Mouse (Mus musculus) neural tube, embryonic 11.5 days (tissue): Measurements from ENCODE around the gene Plaur. TPM values are rescaled to one million over a fixed set of nuclear protein-coding genes. Genes with fewer than 3 reads are reported as not detected.
A peak's percentile ranks its signal among the peaks of the same experiment; 100 is the strongest.

Experiments
- ATAC-seq: fragments of 200-750 bp; cut with Nextera tagmentation; 2 replicates; pipeline ENCODE4 v1.8.0; 2017; ENCODE audit warnings: moderate number of reproducible peaks, mild to moderate bottlenecking, moderate TSS enrichment, moderate library complexity; ENCODE audit not compliant: insufficient read depth, low FRiP score, low TSS enrichment
- DNase-seq: peaks from one replicate; pipeline ENCODE4 v3.0.0-alpha.2; 2015; ENCODE audit warnings: low spot score
- H3K27ac ChIP-seq: fragments of 300-500 bp; sonication (generic); 2 replicates; pipeline ENCODE4 v1.5.1; 2014; ENCODE audit warnings: low read depth, mild to moderate bottlenecking, low read length
- H3K27me3 ChIP-seq: fragments of 300-500 bp; sonication (generic); 2 replicates; pipeline ENCODE4 v1.6.1; 2014; ENCODE audit warnings: mild to moderate bottlenecking, low read length, mixed read lengths; ENCODE audit not compliant: control insufficient read depth, insufficient read depth
- H3K36me3 ChIP-seq: fragments of 300-500 bp; sonication (generic); 2 replicates; pipeline ENCODE4 v1.6.1; 2014; ENCODE audit warnings: mild to moderate bottlenecking, low read length, moderate library complexity, mixed read lengths; ENCODE audit not compliant: control insufficient read depth, insufficient read depth
- H3K4me1 ChIP-seq: fragments of 300-500 bp; sonication (generic); 2 replicates; pipeline ENCODE4 v1.6.1; 2014; ENCODE audit warnings: low read length, mixed read lengths; ENCODE audit not compliant: control insufficient read depth, insufficient read depth
- H3K4me2 ChIP-seq: fragments of 300-500 bp; sonication (generic); 2 replicates; pipeline ENCODE4 v1.6.1; 2014; ENCODE audit warnings: low read depth, mild to moderate bottlenecking, moderate library complexity
- H3K4me3 ChIP-seq: fragments of 300-500 bp; sonication (generic); 2 replicates; pipeline ENCODE4 v1.5.1; 2014; ENCODE audit warnings: low read depth, low read length
- H3K9ac ChIP-seq: fragments of 300-500 bp; sonication (generic); 2 replicates; pipeline ENCODE4 v1.6.1; 2014; ENCODE audit warnings: mild to moderate bottlenecking, low read length
- H3K9me3 ChIP-seq: fragments of 300-500 bp; sonication (generic); 2 replicates; pipeline ENCODE4 v1.6.1; 2016; ENCODE audit warnings: low read length; ENCODE audit not compliant: control insufficient read depth
- WGBS: fragments of 180-500 bp; shearing (Covaris S2); extraction: QIAGEN DNeasy Blood & Tissue Kit; methylation state at CpG from one replicate; pipeline ENCODE4 v1.1.7; 2014; 5-methylcytosine and 5-hydroxymethylcytosine counted together
- polyA plus RNA-seq: library from polyadenylated mRNA; unstranded; fragments of >200 nt; fragmentation: Nextera tagmentation; extraction: Ambion mirVana; gene quantifications from 2 replicates; pipeline ENCODE4 v1.2.1, GENCODE M21; 2014

Plaur gene
- polyA plus RNA-seq, 1 experiment from 2014 or later, result 1.5 TPM

GRCm38 (mm10) chr7:24469126-24469525 is 6.8 kb downstream of the Plaur start:
- no peaks in the 10 kb centered on the region for H3K27me3 ChIP-seq
- no peak overlapping the region for H3K4me2 ChIP-seq
- no peaks in the 10 kb centered on the region for H3K36me3 ChIP-seq
- no peaks in the 10 kb centered on the region for H3K4me1 ChIP-seq
- H3K9me3 ChIP-seq, result 0 out of 2 replicates have a peak, but pooled peaks cover 3% of the 10 kb centered on the region
- no peak overlapping the region for H3K9ac ChIP-seq
- DNase-seq (no peak), ATAC-seq (no peak)
- no peak overlapping the region for H3K4me3 ChIP-seq
- WGBS, result 92% methylated on average over 3 of the region's 3 CpGs
- H3K27ac ChIP-seq, result no peak overlapping the region

GRCm38 (mm10) chr7:24470356-24470755 is 8.1 kb downstream of the Plaur start:
- DNase-seq (no peak), ATAC-seq (no peak)
- Histone ChIP-seq H3K27ac (no peak overlapping the region), H3K4me2 (no peak overlapping the region), H3K9ac (no peak overlapping the region), H3K36me3 (no peaks in the 10 kb centered on the region), H3K27me3 (no peaks in the 10 kb centered on the region), H3K4me1 (no peaks in the 10 kb centered on the region), H3K4me3 (no peak overlapping the region), H3K9me3 (0 out of 2 replicates have a peak, but pooled peaks cover 3% of the 10 kb centered on the region)
- WGBS, result 92% methylated on average over 7 of the region's 7 CpGs

DNA sequence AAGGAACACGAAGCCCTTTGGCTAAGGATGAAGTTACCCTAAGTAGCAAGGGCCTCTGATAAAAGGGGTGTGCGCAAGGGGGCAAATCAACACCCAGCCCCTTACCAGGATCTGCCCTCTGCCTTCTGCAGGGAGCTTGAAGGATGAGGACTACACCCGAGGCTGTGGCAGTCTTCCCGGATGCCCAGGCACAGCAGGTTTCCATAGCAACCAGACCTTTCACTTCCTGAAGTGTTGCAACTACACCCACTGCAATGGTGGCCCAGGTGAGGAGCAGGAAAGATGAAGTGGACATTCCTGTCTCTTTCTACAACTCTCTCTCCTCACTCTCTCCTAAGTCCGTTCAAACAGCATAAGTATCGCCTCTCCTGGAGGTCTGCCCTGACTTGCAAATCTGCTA is 10.2 kb downstream of the Plaur start:
- Histone ChIP-seq H3K4me3 (no peak overlapping the region), H3K9ac (no peak overlapping the region), H3K27me3 (no peaks in the 10 kb centered on the region), H3K4me2 (no peak overlapping the region), H3K9me3 (0 out of 2 replicates have a peak, but pooled peaks cover 3% of the 10 kb centered on the region), H3K36me3 (no peaks in the 10 kb centered on the region), H3K27ac (no peak overlapping the region), H3K4me1 (no peaks in the 10 kb centered on the region)
- 87% methylated on average over 6 of the region's 6 CpGs for WGBS
- ATAC-seq (no peak), DNase-seq (no peak)

- ATAC-seq (no peak), DNase-seq (no peak)
- H3K27me3 ChIP-seq, result no peaks in the 10 kb centered on the region
- H3K4me3 ChIP-seq, result no peak overlapping the region
- 75% methylated on average over 7 of the region's 7 CpGs for WGBS
- no peaks in the 10 kb centered on the region for H3K4me1 ChIP-seq
- H3K36me3 ChIP-seq, result no peaks in the 10 kb centered on the region
- no peak overlapping the region for H3K4me2 ChIP-seq
- no peak overlapping the region for H3K27ac ChIP-seq
- H3K9ac ChIP-seq, result no peak overlapping the region
- 0 out of 2 replicates have a peak, but pooled peaks cover 3% of the 10 kb centered on the region for H3K9me3 ChIP-seq
Observed at GRCm38 (mm10) chr7:24472937-24473336, 10.7 kb downstream of the Plaur start.

DNA sequence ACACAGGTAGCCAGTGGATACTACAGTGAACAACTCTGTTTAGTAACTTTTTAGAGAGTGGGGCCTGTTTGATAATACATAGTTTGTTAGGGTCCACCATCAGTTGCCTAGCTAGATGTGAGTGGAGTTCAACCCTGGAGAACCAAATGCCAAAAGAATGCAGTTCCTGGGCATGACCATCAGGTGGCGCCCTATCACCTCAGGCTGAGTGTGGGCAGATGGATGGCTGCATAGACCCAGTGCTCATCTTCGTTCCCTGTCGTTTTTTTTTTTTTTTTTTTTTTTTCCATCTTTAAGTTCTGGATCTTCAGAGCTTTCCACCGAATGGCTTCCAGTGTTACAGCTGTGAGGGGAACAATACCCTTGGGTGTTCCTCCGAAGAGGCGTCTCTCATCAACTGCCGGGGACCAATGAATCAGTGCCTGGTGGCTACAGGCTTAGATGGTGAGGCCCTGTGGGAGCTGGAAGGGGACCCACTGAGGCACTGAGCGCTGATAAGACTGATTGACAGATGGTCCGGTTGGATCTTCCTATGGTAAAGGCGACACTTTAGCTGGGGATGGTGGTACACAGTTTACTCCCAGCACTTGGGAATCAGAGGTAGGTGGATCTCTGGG is 11.7 kb downstream of the Plaur start:
- H3K27me3 ChIP-seq, result no peaks in the 10 kb centered on the region
- H3K4me2 ChIP-seq, result no peak overlapping the region
- H3K9ac ChIP-seq, result no peak overlapping the region
- H3K36me3 ChIP-seq, result no peaks in the 10 kb centered on the region
- 0 out of 2 replicates have a peak, but pooled peaks cover 3% of the 10 kb centered on the region for H3K9me3 ChIP-seq
- H3K4me3 ChIP-seq, result no peak overlapping the region
- peak; percentile 45 for DNase-seq
- H3K4me1 ChIP-seq, result no peaks in the 10 kb centered on the region
- H3K27ac ChIP-seq, result no peak overlapping the region
- 54% methylated on average over 10 of the region's 10 CpGs for WGBS
- ATAC-seq, result 0 out of 2 replicates have a peak, but pooled peaks have one; percentile 45

DNA sequence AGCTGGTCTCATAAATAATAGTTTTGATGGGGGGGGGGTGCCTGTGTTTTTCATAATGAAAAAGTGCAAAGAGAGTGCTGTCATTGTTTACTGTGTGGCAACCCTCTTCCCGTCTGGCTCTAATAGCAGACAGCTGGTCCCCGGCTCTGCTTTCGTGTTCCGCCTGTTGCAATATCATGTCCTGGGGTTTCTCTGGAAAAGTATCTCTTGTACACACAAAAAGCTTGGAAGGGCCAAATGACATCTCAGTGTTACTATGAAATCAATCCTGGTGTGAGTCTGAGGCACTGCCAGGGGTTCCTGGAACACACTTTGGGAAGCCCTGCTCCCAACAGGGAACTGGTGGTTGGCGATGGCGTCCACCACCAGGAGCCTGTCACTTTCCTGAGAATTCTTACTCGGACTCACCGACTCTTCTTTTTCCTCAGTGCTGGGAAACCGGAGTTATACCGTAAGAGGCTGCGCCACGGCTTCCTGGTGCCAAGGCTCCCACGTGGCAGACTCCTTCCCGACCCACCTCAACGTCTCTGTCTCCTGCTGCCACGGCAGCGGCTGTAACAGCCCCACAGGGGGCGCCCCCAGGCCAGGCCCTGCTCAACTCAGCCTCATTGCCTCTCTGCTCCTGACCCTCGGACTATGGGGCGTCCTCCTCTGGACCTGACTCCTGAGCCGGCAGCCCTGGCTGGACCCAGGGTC is 12.7 kb downstream of the Plaur start:
- Histone ChIP-seq H3K4me1 (no peaks in the 10 kb centered on the region), H3K4me2 (no peak overlapping the region), H3K9ac (no peak overlapping the region), H3K27ac (no peak overlapping the region), H3K36me3 (no peaks in the 10 kb centered on the region), H3K4me3 (no peak overlapping the region), H3K27me3 (no peaks in the 10 kb centered on the region), H3K9me3 (no peaks in the 10 kb centered on the region)
- WGBS, result 35% methylated on average over 21 of the region's 21 CpGs
- DNase-seq (peak; percentile 28), ATAC-seq (0 out of 2 replicates have a peak, but pooled peaks have one; percentile 42)

DNA sequence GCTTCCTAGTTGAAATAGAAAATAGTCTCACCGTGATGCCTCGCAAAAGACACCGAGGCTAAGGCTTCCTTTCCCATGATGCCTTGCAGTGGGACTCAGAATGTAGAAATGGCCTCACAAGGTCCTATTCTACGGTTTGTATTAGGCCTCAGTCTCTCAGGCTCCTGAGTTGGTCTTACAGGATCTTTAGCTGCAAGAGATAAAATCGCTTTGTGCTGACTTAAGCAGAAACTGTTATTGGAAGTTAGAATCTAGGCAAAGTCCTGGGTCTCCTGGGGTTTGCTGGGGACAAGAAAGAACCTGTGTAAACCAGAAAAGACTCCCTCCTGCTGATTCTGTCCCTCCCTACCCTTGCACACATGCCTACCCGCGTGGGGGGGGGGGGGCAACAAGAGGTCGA is 14.1 kb downstream of the Plaur start:
- no peak overlapping the region for H3K9ac ChIP-seq
- DNase-seq (no peak), ATAC-seq (no peak)
- no peak overlapping the region for H3K4me2 ChIP-seq
- 76% methylated on average over 8 of the region's 8 CpGs for WGBS
- H3K9me3 ChIP-seq, result no peaks in the 10 kb centered on the region
- no peaks in the 10 kb centered on the region for H3K36me3 ChIP-seq
- peaks cover 5% of the 10 kb centered on the region for H3K4me1 ChIP-seq
- no peak overlapping the region for H3K27ac ChIP-seq
- 0 out of 2 replicates have a peak, but pooled peaks cover 2% of the 10 kb centered on the region for H3K27me3 ChIP-seq
- H3K4me3 ChIP-seq, result no peak overlapping the region

DNA sequence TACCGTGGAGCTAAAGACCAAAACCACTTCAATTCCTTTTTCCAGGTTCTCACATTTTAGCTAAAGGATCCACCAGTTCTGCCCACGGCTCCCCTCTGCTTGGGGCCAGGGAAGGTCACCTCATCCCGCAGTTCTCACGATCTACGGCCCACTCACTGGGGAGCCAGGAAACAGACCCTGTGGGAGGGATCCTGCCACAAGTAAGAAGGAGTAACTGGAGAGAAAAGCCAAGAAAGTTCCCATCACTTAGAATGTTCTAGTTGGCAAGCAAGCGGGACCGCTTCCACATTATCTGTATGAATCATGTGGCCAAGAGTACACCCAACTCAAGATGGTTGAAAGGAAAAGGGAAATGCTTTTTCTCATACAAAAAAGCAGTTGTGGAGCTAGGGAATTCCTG is 14.6 kb downstream of the Plaur start:
- WGBS, result 81% methylated on average over 7 of the region's 7 CpGs
- Histone ChIP-seq H3K4me3 (no peak overlapping the region), H3K9ac (no peak overlapping the region), H3K4me1 (peaks cover 5% of the 10 kb centered on the region), H3K4me2 (no peak overlapping the region), H3K36me3 (no peaks in the 10 kb centered on the region), H3K27me3 (0 out of 2 replicates have a peak, but pooled peaks cover 2% of the 10 kb centered on the region), H3K9me3 (no peaks in the 10 kb centered on the region), H3K27ac (no peak overlapping the region)
- DNase-seq, result no peak
- no peak for ATAC-seq

DNA sequence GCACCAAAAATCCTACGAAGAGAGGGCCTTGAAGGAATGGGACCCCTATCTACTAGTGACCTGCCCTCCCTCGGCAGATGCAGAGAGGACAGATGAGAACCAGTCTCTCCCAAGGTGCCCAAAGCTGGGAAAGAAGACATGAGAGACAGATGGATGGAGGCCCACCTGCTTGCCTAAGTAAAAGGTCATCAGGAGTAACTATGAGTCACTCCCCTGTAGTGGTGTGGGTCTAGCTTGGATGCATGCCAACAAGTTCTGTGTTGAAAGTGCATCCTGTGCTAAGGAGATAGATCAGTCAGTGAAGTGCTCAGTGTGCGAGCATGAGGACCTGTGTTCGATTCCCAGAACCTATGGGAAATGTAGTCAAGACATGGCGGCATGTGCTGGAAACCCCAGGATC is 16.6 kb downstream of the Plaur start:
- WGBS, result 93% methylated on average over 5 of the region's 5 CpGs
- Histone ChIP-seq H3K4me2 (no peak overlapping the region), H3K27me3 (0 out of 2 replicates have a peak, but pooled peaks cover 2% of the 10 kb centered on the region), H3K36me3 (no peaks in the 10 kb centered on the region), H3K27ac (no peak overlapping the region), H3K4me3 (no peak overlapping the region), H3K9me3 (no peaks in the 10 kb centered on the region), H3K4me1 (peaks cover 9% of the 10 kb centered on the region), H3K9ac (no peak overlapping the region)
- no peak for ATAC-seq
- DNase-seq, result no peak
